Mouse (Mus musculus) thymus, postnatal 0 days (tissue): ENCODE measurements around the gene Mup17. TPM values are rescaled to one million over a fixed set of nuclear protein-coding genes. Genes with fewer than 3 reads are reported as not detected.
"Not testable (repeated sequence)": the region's sequence is repeated elsewhere in the genome, so short reads cannot be mapped to it uniquely, and the experiment has no call there.

Source experiments
- DNase-seq: peaks from one replicate; pipeline ENCODE4 v3.0.0-alpha.2; 2015; ENCODE audit warnings: low spot score
- polyA plus RNA-seq: library from polyadenylated mRNA; unstranded; fragments of >200 nt; fragmentation: Nextera tagmentation; extraction: Ambion mirVana; gene quantifications from 2 replicates; pipeline ENCODE4 v1.2.1, GENCODE M21; 2015

Gene Mup17
- not detected in 2 replicates for polyA plus RNA-seq

- not testable (repeated sequence) for DNase-seq
Measured at GRCm38 (mm10) chr4:61595771-61596170, at the start of gene Mup17. Gene Mup17 (minus strand): TSS chr4:61595871.

- not testable (repeated sequence) for DNase-seq
Measured at GRCm38 (mm10) chr4:61571561-61571960, 24.1 kb downstream of the Mup17 start.

DNA sequence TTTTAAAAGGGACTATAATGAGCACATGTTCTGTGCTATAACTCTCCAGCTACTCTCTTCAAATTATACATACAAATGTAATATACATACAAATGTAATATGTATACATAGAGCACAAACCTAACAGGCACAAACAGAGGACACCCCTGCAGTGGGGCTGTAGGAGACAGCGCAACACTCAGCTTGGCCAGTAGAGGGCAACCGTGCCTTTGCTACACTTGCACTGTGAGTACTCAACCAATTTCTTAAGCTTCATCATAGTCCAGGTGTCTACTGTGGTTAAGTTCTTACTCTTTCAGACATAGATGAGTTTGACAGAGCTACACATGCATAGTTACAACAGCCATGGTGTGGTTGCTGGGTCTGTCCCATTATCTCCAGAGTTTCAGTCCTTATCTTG, 39.8 kb downstream of the Mup17 start:
- not testable (repeated sequence) for DNase-seq

Other genes starting within 250 kb of the Mup17 start
- gene Mup15, start 156.1 kb downstream of the Mup17 start, polyA plus RNA-seq: not detected in 2 replicates
- not detected in 2 replicates for gene Mup16, start 76.3 kb downstream of the Mup17 start, polyA plus RNA-seq
- not detected in 2 replicates for gene Mup18, start 78.3 kb upstream of the Mup17 start, polyA plus RNA-seq
- gene Mup19, start 186.4 kb upstream of the Mup17 start, polyA plus RNA-seq: 0.70 TPM in 1 of 2 replicates, not detected in the other
- 0.14 TPM in 1 of 2 replicates, not detected in the other for gene Mup5, start 239.4 kb upstream of the Mup17 start, polyA plus RNA-seq